Mouse (Mus musculus) midbrain, embryonic 12.5 days (tissue): Measurements from ENCODE around the gene Dars2. TPM values are rescaled to one million over a fixed set of nuclear protein-coding genes. Genes with fewer than 3 reads are reported as not detected.

ENCODE experiments used
- ATAC-seq: fragments of 200-750 bp; cut with Nextera tagmentation; 2 replicates; pipeline ENCODE4 v1.8.0; 2017; ENCODE audit warnings: low read depth, moderate TSS enrichment, moderate library complexity; ENCODE audit not compliant: low FRiP score
- H3K27ac ChIP-seq: fragments of 300-500 bp; sonication (generic); replicated peaks from 2 replicates; pipeline ENCODE4 v1.5.1; 2016; ENCODE audit warnings: mild to moderate bottlenecking
- H3K27me3 ChIP-seq: fragments of 300-500 bp; sonication (generic); 2 replicates; pipeline ENCODE4 v1.6.1; 2016; ENCODE audit warnings: mild to moderate bottlenecking
- H3K36me3 ChIP-seq: fragments of 300-500 bp; sonication (generic); 2 replicates; pipeline ENCODE4 v1.6.1; 2016
- H3K4me1 ChIP-seq: fragments of 300-500 bp; sonication (generic); 2 replicates; pipeline ENCODE4 v1.6.1; 2016
- H3K4me2 ChIP-seq: fragments of 300-500 bp; sonication (generic); replicated peaks from 2 replicates; pipeline ENCODE4 v1.6.1; 2016; ENCODE audit warnings: mild to moderate bottlenecking, moderate library complexity
- H3K4me3 ChIP-seq: fragments of 300-500 bp; sonication (generic); 2 replicates; pipeline ENCODE4 v1.5.1; 2016; ENCODE audit warnings: mild to moderate bottlenecking
- H3K9ac ChIP-seq: fragments of 300-500 bp; sonication (generic); replicated peaks from 2 replicates; pipeline ENCODE4 v1.6.1; 2016; ENCODE audit warnings: mild to moderate bottlenecking, moderate library complexity
- H3K9me3 ChIP-seq: fragments of 300-500 bp; sonication (generic); 2 replicates; pipeline ENCODE4 v1.6.1; 2016; ENCODE audit warnings: mild to moderate bottlenecking
- WGBS: fragments of 180-500 bp; shearing (Covaris S2); methylation state at CpG from one replicate; pipeline ENCODE4 v1.1.7; 2016; 5-methylcytosine and 5-hydroxymethylcytosine counted together
- polyA plus RNA-seq: library from polyadenylated mRNA; unstranded; fragments of >200 nt; fragmentation: Nextera tagmentation; extraction: Ambion mirVana; gene quantifications from 2 replicates; pipeline ENCODE4 v1.2.1, GENCODE M21; 2016

Dars2 gene
- polyA plus RNA-seq, 1 experiment from 2014 or later: 44.7 TPM

- peak overlapping the region; percentile 75 for H3K27ac ChIP-seq
- no peaks in the 10 kb centered on the region for H3K27me3 ChIP-seq
- no peak overlapping the region for H3K4me3 ChIP-seq
- H3K9ac ChIP-seq: no peak overlapping the region
- no peaks in the 10 kb centered on the region for H3K9me3 ChIP-seq
- no peak overlapping the region for H3K4me2 ChIP-seq
- peaks cover 22% of the 10 kb centered on the region for H3K4me1 ChIP-seq
- no peak for ATAC-seq
- H3K36me3 ChIP-seq: peaks cover 83% of the 10 kb centered on the region
These were observed 29.6 kb downstream of the Dars2 start for GRCm38 (mm10) chr1:161040855-161041254.

GRCm38 (mm10) chr1:161040426-161040770, 30.1 kb downstream of the Dars2 start:
- H3K36me3 ChIP-seq: peaks cover 79% of the 10 kb centered on the region

GRCm38 (mm10) chr1:161039741-161040425, 30.6 kb downstream of the Dars2 start:
- Histone ChIP-seq H3K9ac (no peak overlapping the region), H3K4me2 (no peak overlapping the region), H3K27ac (peak overlapping the region; percentile 75), H3K9me3 (no peaks in the 10 kb centered on the region), H3K4me3 (no peak overlapping the region), H3K27me3 (no peaks in the 10 kb centered on the region), H3K36me3 (peaks cover 73% of the 10 kb centered on the region), H3K4me1 (peaks cover 22% of the 10 kb centered on the region)
- ATAC-seq: peak; percentile 23; the same call in 1 of the 2 replicates
- WGBS: 10% methylated on average over 3 of the region's 3 CpGs

More at GRCm38 (mm10) chr1:161040426-161040770, 30.1 kb downstream of the Dars2 start:
- H3K27me3 ChIP-seq: no peaks in the 10 kb centered on the region
- WGBS: 63% methylated on average over 1 of the region's 1 CpGs
- H3K9me3 ChIP-seq: no peaks in the 10 kb centered on the region
- H3K4me2 ChIP-seq: no peak overlapping the region
- H3K4me1 ChIP-seq: peaks cover 22% of the 10 kb centered on the region
- H3K4me3 ChIP-seq: no peak overlapping the region
- no peak overlapping the region for H3K9ac ChIP-seq
- peak overlapping the region; percentile 75 for H3K27ac ChIP-seq
- ATAC-seq: no peak

DNA sequence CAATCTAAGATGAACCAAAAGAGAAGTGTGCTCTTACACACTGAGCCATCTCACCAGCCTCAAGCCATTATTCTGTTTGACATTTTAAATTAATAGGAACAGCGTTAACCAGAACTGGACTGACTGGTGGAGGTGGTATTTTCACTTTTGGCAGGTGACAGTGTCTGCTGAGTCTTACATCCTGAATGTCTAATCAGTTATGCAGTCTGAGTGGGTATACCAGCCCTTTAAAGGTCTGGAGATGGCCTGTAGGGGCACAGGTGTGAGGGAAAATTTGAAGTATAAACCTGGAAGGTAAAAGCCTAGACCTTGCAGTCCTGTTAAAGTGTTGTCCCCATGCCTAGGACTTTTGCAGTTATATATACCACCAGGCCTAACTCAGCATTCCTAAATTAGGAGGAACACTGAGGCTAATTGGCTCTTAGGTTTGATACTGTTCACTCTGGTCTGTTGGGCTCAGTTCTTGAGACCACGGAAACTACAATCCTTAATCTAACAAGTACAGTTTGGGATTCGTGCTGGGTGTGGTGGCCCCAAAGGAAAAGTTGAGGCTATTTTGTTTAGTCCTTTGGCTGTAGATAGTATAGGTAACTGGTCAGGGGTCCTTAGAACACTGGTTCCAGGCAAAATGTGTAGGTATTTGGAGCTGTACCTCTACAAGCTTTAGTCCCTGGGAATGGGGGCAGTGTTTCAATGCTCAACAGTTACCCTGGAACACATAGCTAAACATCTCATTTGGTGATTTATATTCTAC, 31.3 kb downstream of the Dars2 start:
- no peak for ATAC-seq
- H3K36me3 ChIP-seq: peaks cover 66% of the 10 kb centered on the region
- H3K27ac ChIP-seq: peak overlapping the region; percentile 75
- H3K4me2 ChIP-seq: no peak overlapping the region
- H3K4me3 ChIP-seq: no peak overlapping the region
- H3K9ac ChIP-seq: no peak overlapping the region
- peaks cover 22% of the 10 kb centered on the region for H3K4me1 ChIP-seq
- 11% methylated on average over 3 of the region's 3 CpGs for WGBS
- no peaks in the 10 kb centered on the region for H3K27me3 ChIP-seq
- no peaks in the 10 kb centered on the region for H3K9me3 ChIP-seq

DNA sequence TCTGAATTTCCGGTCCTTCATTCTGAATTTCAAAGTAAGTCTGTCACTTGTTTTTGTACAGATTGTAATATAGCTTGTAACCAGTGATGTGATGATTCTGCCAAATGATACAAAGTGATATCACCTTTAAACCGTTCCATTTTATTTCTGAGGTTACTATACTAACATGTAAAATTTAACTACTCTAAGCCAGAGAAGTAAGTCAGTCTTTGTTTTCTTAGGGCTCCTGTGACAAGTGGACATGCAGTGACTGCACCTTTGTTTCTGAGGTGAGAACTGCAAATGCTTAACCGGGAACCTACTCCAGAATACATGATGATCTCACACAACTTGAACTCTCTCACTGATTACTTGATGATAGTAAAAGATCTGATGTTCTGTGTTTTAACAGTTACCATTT, 32.5 kb downstream of the Dars2 start:
- H3K9ac ChIP-seq: no peak overlapping the region
- no peaks in the 10 kb centered on the region for H3K9me3 ChIP-seq
- peak overlapping the region; percentile 88 for H3K4me3 ChIP-seq
- H3K4me2 ChIP-seq: peak overlapping the region; percentile 90
- H3K36me3 ChIP-seq: peaks cover 63% of the 10 kb centered on the region
- 30% methylated on average over 3 of the region's 3 CpGs for WGBS
- H3K4me1 ChIP-seq: peaks cover 32% of the 10 kb centered on the region
- no peak overlapping the region for H3K27ac ChIP-seq
- H3K27me3 ChIP-seq: no peaks in the 10 kb centered on the region
- no peak for ATAC-seq

DNA sequence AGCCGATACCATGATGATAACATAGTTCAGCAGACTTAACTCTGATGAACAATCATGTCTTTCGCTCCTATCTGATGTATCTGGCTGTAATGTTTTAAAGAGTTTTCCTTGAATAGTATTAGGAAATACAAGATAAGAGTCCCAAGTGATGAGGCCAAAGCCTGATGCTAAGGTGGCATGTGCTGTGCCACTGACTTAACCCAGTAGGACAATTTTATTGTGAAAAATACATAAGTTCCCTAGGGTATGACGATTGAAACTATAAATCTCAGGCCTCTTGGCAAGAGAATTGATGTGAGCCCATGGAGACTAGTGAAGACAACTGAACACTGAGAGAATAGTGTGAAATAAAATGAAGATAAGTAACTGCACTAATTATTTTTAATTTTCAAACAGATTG, 32.9 kb downstream of the Dars2 start:
- Histone ChIP-seq H3K27me3 (no peaks in the 10 kb centered on the region), H3K4me2 (peak overlapping the region; percentile 90), H3K9me3 (no peaks in the 10 kb centered on the region), H3K36me3 (peaks cover 60% of the 10 kb centered on the region), H3K4me3 (peak overlapping the region; percentile 88), H3K27ac (no peak overlapping the region), H3K9ac (peak overlapping the region; percentile 57), H3K4me1 (peaks cover 33% of the 10 kb centered on the region)
- 31% methylated on average over 3 of the region's 3 CpGs for WGBS
- no peak for ATAC-seq

- WGBS: 0% methylated on average over 1 of the region's 1 CpGs
- Histone ChIP-seq H3K27ac (peak overlapping the region; percentile 90), H3K36me3 (peaks cover 59% of the 10 kb centered on the region), H3K27me3 (no peaks in the 10 kb centered on the region), H3K4me3 (peak overlapping the region; percentile 88), H3K4me2 (peak overlapping the region; percentile 90), H3K4me1 (peaks cover 33% of the 10 kb centered on the region), H3K9me3 (no peaks in the 10 kb centered on the region), H3K9ac (peak overlapping the region; percentile 96)
- ATAC-seq: no peak
These were observed 33.4 kb downstream of the Dars2 start for GRCm38 (mm10) chr1:161037026-161037425.

DNA sequence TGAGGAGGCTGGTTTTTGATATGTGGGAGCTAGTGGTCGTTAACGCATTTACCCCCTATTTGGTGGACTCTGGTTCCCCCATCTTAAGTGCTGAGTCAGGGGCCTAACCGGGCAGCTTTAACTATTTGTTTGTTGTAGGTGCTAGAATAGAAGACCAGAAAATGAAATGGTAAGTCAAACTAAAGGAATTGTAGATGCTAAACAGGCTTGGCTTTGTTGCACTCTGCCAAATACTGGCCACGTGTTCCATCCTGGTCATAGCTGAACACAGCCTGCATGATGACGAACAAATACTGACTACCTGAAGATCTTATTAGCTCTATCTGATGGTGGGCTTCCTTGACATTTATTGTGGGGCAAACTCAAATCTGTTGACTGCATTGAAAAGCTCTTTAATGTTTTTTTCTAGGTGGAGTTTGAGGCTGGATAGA, 34.0 kb downstream of the Dars2 start:
- ATAC-seq: no peak
- H3K4me3 ChIP-seq: peak overlapping the region; percentile 88
- H3K4me1 ChIP-seq: peaks cover 33% of the 10 kb centered on the region
- H3K4me2 ChIP-seq: peak overlapping the region; percentile 90
- H3K27ac ChIP-seq: peak overlapping the region; percentile 90
- peak overlapping the region; percentile 96 for H3K9ac ChIP-seq
- WGBS: under 1% methylated on average over 5 of the region's 5 CpGs
- no peaks in the 10 kb centered on the region for H3K27me3 ChIP-seq
- H3K36me3 ChIP-seq: peaks cover 59% of the 10 kb centered on the region
- no peaks in the 10 kb centered on the region for H3K9me3 ChIP-seq

DNA sequence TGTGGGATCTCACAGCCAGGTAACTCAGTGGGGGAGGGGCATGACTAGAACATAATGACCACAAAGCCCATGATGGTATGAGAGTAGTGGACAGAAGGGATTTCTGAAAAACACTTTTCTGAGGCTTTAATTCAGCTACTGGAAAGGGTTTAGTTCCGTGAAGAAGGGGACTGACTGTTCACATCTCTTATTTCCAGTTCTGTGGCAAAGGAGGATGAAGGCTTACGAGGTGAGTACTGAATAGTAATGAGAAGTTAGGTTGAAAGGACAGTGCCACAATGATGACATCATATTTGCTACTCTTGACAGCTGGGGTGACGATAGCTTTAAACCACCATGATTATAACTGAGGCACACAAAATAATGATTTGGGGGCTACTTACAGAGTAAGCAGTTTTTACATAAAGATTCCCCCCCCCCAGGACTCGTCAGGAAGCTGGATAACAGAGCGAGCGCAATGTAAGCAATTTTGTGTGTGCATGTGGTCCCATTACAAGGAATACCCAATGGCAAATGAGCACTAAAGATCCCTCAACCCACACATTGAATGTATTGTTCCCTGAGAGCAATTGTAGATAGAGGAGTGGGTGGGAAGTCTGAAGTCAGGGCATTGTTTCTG, 34.6 kb downstream of the Dars2 start:
- H3K9ac ChIP-seq: peak overlapping the region; percentile 96
- peak overlapping the region; percentile 90 for H3K27ac ChIP-seq
- no peaks in the 10 kb centered on the region for H3K9me3 ChIP-seq
- ATAC-seq: no peak
- WGBS: under 1% methylated on average over 6 of the region's 6 CpGs
- H3K4me3 ChIP-seq: peak overlapping the region; percentile 88
- H3K27me3 ChIP-seq: no peaks in the 10 kb centered on the region
- peaks cover 33% of the 10 kb centered on the region for H3K4me1 ChIP-seq
- peak overlapping the region; percentile 90 for H3K4me2 ChIP-seq
- peaks cover 62% of the 10 kb centered on the region for H3K36me3 ChIP-seq

DNA sequence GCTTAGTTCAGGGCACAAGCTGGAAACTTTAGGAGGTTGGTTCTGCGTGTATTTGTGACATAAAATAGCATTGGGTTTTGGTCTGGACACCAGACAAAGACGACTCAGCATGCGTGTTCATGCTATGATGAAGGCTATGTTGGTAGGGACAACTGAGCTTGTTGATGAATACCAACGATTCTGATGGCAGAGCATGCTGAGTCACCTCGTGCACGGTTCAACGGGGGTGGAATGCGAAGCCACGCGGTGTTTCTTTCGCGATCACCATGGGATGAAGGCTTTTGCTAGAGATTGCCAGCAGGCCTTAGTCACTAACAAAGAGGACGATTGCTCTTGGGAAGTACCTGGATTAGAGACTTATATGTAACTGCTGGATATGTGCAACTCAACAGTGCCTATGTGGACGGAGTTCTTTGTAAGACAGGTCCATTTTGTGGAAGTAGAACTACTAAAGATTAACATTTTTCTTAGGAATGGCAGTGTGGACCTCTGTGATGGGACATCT, 35.1 kb downstream of the Dars2 start:
- peaks cover 60% of the 10 kb centered on the region for H3K36me3 ChIP-seq

GRCm38 (mm10) chr1:161034435-161035280, 35.8 kb downstream of the Dars2 start, which contains the start of gene Zbtb37:
Gene Zbtb37 (minus strand): TSS chr1:161034849.
- H3K4me3 ChIP-seq: peak within 1 kb of the TSS; percentile 88
- ATAC-seq: peak; percentile 91
- peak within 1 kb of the TSS; percentile 90 for H3K4me2 ChIP-seq
- WGBS: under 1% methylated on average over 62 of the region's 76 CpGs
- H3K27ac ChIP-seq: peak within 1 kb of the TSS; percentile 90
- H3K4me1 ChIP-seq: peaks cover 33% of the 10 kb centered on the region
- H3K36me3 ChIP-seq: peaks cover 61% of the 10 kb centered on the region
- H3K9me3 ChIP-seq: no peaks in the 10 kb centered on the region
- H3K27me3 ChIP-seq: no peaks in the 10 kb centered on the region
- H3K9ac ChIP-seq: peak within 1 kb of the TSS; percentile 96

More for the DNA sequence above, 35.1 kb downstream of the Dars2 start:
- H3K27ac ChIP-seq: peak overlapping the region; percentile 90
- H3K4me1 ChIP-seq: peaks cover 33% of the 10 kb centered on the region
- peak overlapping the region; percentile 88 for H3K4me3 ChIP-seq
- under 1% methylated on average over 14 of the region's 14 CpGs for WGBS
- H3K27me3 ChIP-seq: no peaks in the 10 kb centered on the region
- peak overlapping the region; percentile 96 for H3K9ac ChIP-seq
- ATAC-seq: peak; percentile 42
- peak overlapping the region; percentile 90 for H3K4me2 ChIP-seq
- H3K9me3 ChIP-seq: no peaks in the 10 kb centered on the region
